Mouse (Mus musculus) hindbrain, postnatal 0 days (tissue): ENCODE results near the gene Dap. TPM values are rescaled to one million over a fixed set of nuclear protein-coding genes. Genes with fewer than 3 reads are reported as not detected.
A peak's percentile ranks its signal among the peaks of the same experiment; 100 is the strongest.

Experiments
- ATAC-seq: fragments of 200-750 bp; cut with Nextera tagmentation; 2 replicates; pipeline ENCODE4 v1.8.0; 2017; ENCODE audit warnings: mild to moderate bottlenecking, moderate TSS enrichment, moderate library complexity
- DNase-seq: peaks from one replicate; pipeline ENCODE4 v3.0.0-alpha.2; 2015; ENCODE audit warnings: low spot score
- H3K27ac ChIP-seq: fragments of 300-500 bp; sonication (generic); 2 replicates; pipeline ENCODE4 v1.5.1; 2014; ENCODE audit warnings: mild to moderate bottlenecking
- H3K27me3 ChIP-seq: fragments of 300-500 bp; sonication (generic); 2 replicates; pipeline ENCODE4 v1.6.1; 2014; ENCODE audit warnings: low read length, mixed read lengths; ENCODE audit not compliant: insufficient read depth
- H3K36me3 ChIP-seq: fragments of 300-500 bp; sonication (generic); 2 replicates; pipeline ENCODE4 v1.6.1; 2014; ENCODE audit warnings: low read length, mixed read lengths; ENCODE audit not compliant: insufficient read depth
- H3K4me1 ChIP-seq: fragments of 300-500 bp; sonication (generic); 2 replicates; pipeline ENCODE4 v1.6.1; 2014; ENCODE audit warnings: antibody characterized with exemption, low read length, mixed read lengths; ENCODE audit not compliant: insufficient read depth
- H3K4me2 ChIP-seq: fragments of 300-500 bp; sonication (generic); 2 replicates; pipeline ENCODE4 v1.6.1; 2014; ENCODE audit warnings: low read depth, mild to moderate bottlenecking, low read length, moderate library complexity, mixed read lengths
- H3K4me3 ChIP-seq: fragments of 300-500 bp; sonication (generic); 2 replicates; pipeline ENCODE4 v1.5.1; 2014; ENCODE audit warnings: low read length
- H3K9ac ChIP-seq: fragments of 300-500 bp; sonication (generic); replicated peaks from 2 replicates; pipeline ENCODE4 v1.6.1; 2014; ENCODE audit warnings: mild to moderate bottlenecking, low read length, moderate library complexity, mixed read lengths
- H3K9me3 ChIP-seq: fragments of 300-500 bp; sonication (generic); 2 replicates; pipeline ENCODE4 v1.6.1; 2016; ENCODE audit warnings: low read length, mixed read lengths
- CTCF ChIP-seq: IDR thresholded peaks from 2 replicates; pipeline ENCODE4 v1.5.1; 2016; ENCODE audit warnings: antibody characterized with exemption, control low read depth, low read depth
- WGBS: fragments of 180-500 bp; shearing (Covaris S2); extraction: QIAGEN DNeasy Blood & Tissue Kit; methylation state at CpG from one replicate; pipeline ENCODE4 v1.1.7; 2014; 5-methylcytosine and 5-hydroxymethylcytosine counted together
- polyA plus RNA-seq: library from polyadenylated mRNA; unstranded; fragments of >200 nt; fragmentation: Nextera tagmentation; extraction: Ambion mirVana; gene quantifications from 2 replicates; pipeline ENCODE4 v1.2.1, GENCODE M21; 2015
- total RNA-seq: library from RNA; depleted of rRNA; stranded (reverse); fragments of >200 nt; gene quantifications from 2 replicates; pipeline ENCODE4 v1.2.3, GENCODE M21; 2014

Dap gene
- total and polyA plus RNA-seq, 2 experiments from 2014 or later, result 17.6 to 29.5 TPM

- TF ChIP-seq CTCF, result no peak
- Histone ChIP-seq H3K4me1 (no peaks in the 10 kb centered on the region), H3K27ac (no peak overlapping the region), H3K36me3 (no peaks in the 10 kb centered on the region), H3K4me3 (no peak overlapping the region), H3K4me2 (no peak overlapping the region), H3K9ac (no peak overlapping the region), H3K9me3 (no peaks in the 10 kb centered on the region), H3K27me3 (no peaks in the 10 kb centered on the region)
- no peak for DNase-seq
- WGBS, result 84% methylated on average over 10 of the region's 10 CpGs
- ATAC-seq, result no peak
These were observed 37.0 kb downstream of the Dap start for GRCm38 (mm10) chr15:31261094-31261493.

- Histone ChIP-seq H3K27ac (no peak overlapping the region), H3K4me3 (no peak overlapping the region), H3K4me1 (no peaks in the 10 kb centered on the region), H3K9ac (no peak overlapping the region), H3K4me2 (no peak overlapping the region), H3K27me3 (no peaks in the 10 kb centered on the region), H3K9me3 (no peaks in the 10 kb centered on the region), H3K36me3 (no peaks in the 10 kb centered on the region)
- WGBS, result 86% methylated on average over 9 of the region's 9 CpGs
- no peak for TF ChIP-seq CTCF
- ATAC-seq, result no peak
- no peak for DNase-seq
These were observed 38.2 kb downstream of the Dap start for GRCm38 (mm10) chr15:31262361-31262760.

- Histone ChIP-seq H3K27ac (no peak overlapping the region), H3K9ac (no peak overlapping the region), H3K9me3 (no peaks in the 10 kb centered on the region), H3K4me2 (no peak overlapping the region), H3K4me1 (no peaks in the 10 kb centered on the region), H3K27me3 (no peaks in the 10 kb centered on the region), H3K36me3 (no peaks in the 10 kb centered on the region), H3K4me3 (no peak overlapping the region)
- TF ChIP-seq CTCF, result peak; percentile 100
- 27% methylated on average over 6 of the region's 6 CpGs for whole genome bisulfite sequencing
- ATAC-seq (peak; percentile 91), DNase-seq (peak; percentile 93)
These were observed 40.7 kb downstream of the Dap start for GRCm38 (mm10) chr15:31264827-31265226.

DNA sequence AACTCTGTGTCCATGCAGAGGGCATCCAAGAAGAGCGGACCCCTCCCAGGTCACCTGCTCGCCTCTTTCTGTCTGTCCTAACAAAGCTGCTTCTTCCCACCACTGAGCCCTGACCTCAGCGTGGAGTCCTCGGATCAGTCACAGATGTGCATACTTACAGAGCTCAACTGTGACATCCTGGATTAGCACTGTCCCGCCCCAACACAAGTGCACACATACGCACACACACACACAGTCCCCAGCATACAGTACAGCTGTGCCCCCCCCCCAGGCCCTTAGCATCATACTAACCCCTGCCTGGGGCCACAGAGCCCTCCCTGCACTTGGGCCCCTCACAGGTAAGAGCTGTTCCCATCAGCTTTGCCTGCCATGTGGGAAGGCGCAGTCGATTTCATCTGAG lies 41.3 kb downstream of the Dap start:
- H3K4me3 ChIP-seq, result no peak overlapping the region
- no peak overlapping the region for H3K9ac ChIP-seq
- WGBS, result 91% methylated on average over 8 of the region's 8 CpGs
- no peak overlapping the region for H3K27ac ChIP-seq
- no peak for DNase-seq
- H3K4me1 ChIP-seq, result no peaks in the 10 kb centered on the region
- no peaks in the 10 kb centered on the region for H3K9me3 ChIP-seq
- no peak for TF ChIP-seq CTCF
- no peaks in the 10 kb centered on the region for H3K27me3 ChIP-seq
- no peaks in the 10 kb centered on the region for H3K36me3 ChIP-seq
- H3K4me2 ChIP-seq, result no peak overlapping the region
- ATAC-seq, result peak; percentile 33; the same call in 1 of the 2 replicates

- H3K9me3 ChIP-seq, result no peaks in the 10 kb centered on the region
- ATAC-seq (no peak), DNase-seq (no peak)
- no peak overlapping the region for H3K9ac ChIP-seq
- H3K4me3 ChIP-seq, result no peak overlapping the region
- WGBS, result 77% methylated on average over 12 of the region's 12 CpGs
- no peak overlapping the region for H3K27ac ChIP-seq
- no peaks in the 10 kb centered on the region for H3K36me3 ChIP-seq
- H3K27me3 ChIP-seq, result no peaks in the 10 kb centered on the region
- no peak for TF ChIP-seq CTCF
- no peak overlapping the region for H3K4me2 ChIP-seq
- no peaks in the 10 kb centered on the region for H3K4me1 ChIP-seq
These were observed 41.7 kb downstream of the Dap start for GRCm38 (mm10) chr15:31265845-31266244.

- H3K36me3 ChIP-seq, result no peaks in the 10 kb centered on the region
- 65% methylated on average over 6 of the region's 6 CpGs for WGBS
- no peak overlapping the region for H3K4me2 ChIP-seq
- H3K9ac ChIP-seq, result no peak overlapping the region
- no peak overlapping the region for H3K27ac ChIP-seq
- no peak for TF ChIP-seq CTCF
- DNase-seq, result no peak
- no peaks in the 10 kb centered on the region for H3K9me3 ChIP-seq
- no peaks in the 10 kb centered on the region for H3K27me3 ChIP-seq
- no peaks in the 10 kb centered on the region for H3K4me1 ChIP-seq
- no peak overlapping the region for H3K4me3 ChIP-seq
- no peak for ATAC-seq
These were observed 44.0 kb downstream of the Dap start for GRCm38 (mm10) chr15:31268148-31268547.

DNA sequence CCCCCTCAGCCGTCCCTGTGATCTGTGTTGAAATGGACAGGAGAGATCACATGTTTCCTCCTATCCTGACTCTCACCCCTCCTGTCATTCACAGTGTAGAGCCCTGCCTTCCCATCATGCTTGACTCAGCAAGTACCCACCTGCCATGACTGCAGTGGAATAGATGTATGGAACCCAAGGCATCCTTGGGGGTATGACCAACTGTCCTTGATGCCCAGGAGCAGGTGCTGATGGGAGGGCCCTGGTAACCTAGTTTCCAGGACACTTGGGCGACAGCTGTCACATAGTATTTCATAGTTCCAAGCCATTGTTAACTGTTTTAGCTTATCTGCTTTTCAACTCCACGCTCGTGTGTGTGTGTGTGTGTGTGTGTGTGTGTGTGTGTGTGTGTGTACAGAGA lies 45.4 kb downstream of the Dap start:
- TF ChIP-seq CTCF, result no peak
- Histone ChIP-seq H3K4me2 (no peak overlapping the region), H3K27ac (no peak overlapping the region), H3K9ac (no peak overlapping the region), H3K27me3 (no peaks in the 10 kb centered on the region), H3K4me3 (no peak overlapping the region), H3K4me1 (no peaks in the 10 kb centered on the region), H3K36me3 (no peaks in the 10 kb centered on the region), H3K9me3 (no peaks in the 10 kb centered on the region)
- ATAC-seq (no peak), DNase-seq (no peak)
- 85% methylated on average over 4 of the region's 4 CpGs for WGBS
